Mouse (Mus musculus): ENCODE results near the gene Zfpm1.

Zfpm1 gene

DNA sequence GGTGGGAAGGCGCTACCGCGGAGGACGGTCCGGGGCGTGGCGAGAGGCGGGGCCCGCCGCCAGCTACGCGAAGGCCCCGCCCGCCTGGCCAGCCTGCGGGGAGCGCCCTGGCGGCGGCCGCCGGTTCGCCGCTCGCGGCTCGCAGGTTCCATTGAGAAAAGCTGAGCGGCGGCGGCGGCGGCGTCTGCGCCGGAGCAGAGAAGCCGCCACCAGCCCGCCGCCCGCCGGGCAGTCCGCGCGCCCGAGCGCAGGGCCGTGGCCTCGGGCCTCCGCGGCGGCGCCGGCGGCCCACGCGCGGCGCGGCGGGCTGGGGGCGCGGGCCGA, at the start of gene Zfpm1:
Zfpm1 (plus strand) TSS at position 107 of the 324 bp plus-strand sequence.
- DNase-seq, result no peak

DNA sequence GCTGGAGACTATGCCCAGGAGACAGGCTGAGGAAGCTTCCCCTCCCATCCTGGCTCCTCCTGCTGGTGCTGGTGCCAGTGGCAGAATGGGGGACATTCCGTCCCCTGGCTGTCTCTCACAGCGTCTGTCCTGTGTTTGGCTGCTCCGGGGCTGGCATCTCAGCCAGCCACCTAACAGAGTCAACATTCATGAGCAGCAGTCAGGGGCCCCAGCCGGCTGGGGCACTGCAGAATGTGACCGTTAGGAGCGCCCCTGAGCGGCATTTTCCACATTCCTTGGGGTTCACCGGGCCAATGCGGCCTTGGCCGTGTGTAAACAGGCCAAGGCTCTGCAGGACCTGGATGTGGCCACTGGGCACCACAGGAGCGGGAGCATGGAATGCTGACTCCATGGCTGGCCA, 47.9 kb upstream of the Zfpm1 start:
- DNase-seq, result peak; percentile 19

DNA sequence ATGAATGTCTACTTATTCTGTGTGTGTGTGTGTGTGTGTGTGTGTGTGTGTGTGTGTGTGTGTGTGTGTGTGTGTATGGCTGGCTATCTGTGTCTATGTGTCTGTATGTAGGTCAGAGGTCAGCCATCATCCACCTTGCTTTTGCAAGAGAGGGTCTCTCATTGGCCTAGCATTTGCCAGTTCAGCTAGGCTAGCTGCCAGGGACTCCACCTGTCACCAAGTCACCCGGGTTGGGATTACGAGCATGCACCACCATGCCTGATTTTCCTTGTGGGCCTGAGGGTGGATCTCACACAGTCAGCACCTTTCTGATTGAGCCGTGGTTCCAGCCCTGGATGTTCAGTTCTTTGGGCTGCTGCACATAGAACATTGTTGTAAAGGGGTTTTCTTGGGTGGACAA, 45.4 kb upstream of the Zfpm1 start:
- no peak for DNase-seq

DNA sequence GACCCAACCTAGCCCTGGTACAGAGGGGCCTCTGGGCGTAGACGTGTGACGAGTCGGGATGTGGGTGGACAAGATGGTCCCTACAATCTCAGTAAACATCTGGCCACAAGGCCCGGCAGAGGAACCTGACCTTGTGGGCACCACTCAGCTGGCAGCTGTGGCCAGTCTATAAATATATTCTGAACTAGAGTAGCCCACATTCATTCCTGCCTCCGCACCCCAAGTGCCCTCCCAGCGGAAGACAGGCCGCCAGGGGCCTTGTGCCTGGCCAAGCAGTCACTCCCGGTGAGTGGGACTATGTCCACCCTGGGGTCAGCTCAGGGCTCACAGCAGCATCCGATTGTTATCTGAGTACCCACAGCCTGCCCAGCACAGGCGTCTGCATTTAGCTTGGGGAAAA, 43.7 kb upstream of the Zfpm1 start:
- DNase-seq, result no peak

DNA sequence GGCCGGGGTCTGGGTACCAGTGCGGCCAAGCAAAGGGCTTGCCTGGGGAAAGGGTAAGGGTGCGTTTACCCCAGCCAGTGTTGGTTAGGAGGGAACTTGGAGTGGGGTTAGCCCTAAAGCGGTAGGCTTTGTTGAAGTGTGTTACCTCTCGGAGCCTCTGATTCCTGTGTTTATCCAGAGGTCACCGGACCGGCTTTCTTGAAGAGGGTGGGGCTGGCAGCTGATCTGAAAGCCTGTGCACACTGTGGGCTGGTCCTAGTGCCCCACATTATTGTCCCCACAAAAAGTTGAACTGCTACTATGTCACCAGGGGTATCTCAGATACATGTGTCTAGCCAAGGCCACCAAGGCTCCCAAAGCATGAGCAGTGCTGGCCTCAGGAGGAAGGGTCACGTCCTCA, 43.2 kb upstream of the Zfpm1 start:
- DNase-seq, result no peak

DNA sequence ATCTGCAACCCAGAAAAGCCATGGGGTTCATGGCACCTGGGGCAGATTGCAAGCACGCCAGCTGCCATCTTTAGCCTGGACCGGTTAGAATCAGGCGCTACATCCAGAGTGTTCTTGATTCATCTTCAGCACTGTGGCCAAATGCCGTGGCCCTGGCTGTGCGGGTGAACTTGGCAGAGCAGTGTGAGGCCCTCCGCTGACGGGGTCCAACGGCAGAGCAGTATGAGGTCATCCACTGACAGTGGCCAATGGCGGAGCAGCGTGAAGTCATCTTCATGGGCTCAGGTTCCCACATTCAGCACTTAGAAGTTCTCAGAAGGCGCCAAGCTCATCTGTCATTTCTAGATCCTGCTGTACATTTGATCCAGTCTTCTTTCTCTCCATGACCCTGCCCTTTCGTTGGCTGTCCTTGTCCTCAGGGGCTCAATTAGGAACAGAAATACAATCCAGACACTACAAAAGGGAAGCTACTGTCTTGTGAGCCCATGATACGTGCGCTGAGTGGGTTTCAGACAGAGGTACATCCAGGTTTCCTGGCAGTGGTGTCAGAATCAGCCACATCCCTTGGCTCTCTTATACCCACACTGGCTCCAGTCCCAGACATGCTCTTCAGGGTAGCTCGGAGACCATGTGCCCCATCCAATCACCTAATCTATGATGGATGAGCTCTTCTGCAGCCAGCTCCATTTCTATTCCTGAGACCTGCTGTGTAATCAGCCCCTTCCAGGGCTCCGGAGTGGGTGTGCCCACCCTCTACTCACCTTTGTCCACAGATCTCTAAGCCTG, 41.5 kb upstream of the Zfpm1 start:
- DNase-seq, result no peak

DNA sequence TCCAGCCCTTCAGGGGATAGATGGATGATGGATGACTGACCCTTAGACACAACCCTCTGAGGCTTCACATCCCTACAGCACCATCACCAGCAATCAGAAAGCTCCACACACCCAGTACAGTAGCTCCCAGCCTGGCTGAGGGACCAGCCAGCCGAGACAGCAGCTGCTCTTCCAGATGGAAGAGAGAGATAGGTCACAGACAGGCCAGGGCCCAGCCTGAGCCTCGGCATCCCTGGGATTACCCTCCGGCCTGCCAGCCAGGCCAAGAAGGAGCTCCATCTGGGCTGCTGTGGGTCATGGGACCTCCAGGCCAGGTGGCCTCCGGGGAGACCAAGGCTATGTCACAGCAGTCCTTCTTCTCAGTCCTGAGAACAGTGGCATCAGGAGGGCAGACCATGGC, 38.6 kb upstream of the Zfpm1 start:
- no peak for DNase-seq

DNA sequence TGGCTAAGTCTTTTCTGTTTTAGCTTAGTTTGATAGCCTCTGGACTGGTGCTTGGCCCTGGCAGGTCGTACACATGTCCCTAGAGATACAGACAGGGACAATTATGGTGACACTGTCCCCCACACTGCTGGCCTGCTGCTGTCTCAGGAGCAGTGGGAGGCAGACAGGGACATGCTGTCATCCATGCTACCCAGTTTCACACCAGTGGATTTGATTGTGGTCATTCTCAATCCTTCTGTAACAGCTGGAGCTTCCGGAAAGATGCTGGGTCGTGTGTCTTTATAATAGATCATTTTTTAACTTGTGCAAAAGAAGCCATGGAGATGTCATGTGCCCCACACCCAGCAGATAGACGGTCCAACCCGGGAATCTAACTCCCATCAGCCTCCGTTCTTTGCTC, 36.8 kb upstream of the Zfpm1 start:
- no peak for DNase-seq

DNA sequence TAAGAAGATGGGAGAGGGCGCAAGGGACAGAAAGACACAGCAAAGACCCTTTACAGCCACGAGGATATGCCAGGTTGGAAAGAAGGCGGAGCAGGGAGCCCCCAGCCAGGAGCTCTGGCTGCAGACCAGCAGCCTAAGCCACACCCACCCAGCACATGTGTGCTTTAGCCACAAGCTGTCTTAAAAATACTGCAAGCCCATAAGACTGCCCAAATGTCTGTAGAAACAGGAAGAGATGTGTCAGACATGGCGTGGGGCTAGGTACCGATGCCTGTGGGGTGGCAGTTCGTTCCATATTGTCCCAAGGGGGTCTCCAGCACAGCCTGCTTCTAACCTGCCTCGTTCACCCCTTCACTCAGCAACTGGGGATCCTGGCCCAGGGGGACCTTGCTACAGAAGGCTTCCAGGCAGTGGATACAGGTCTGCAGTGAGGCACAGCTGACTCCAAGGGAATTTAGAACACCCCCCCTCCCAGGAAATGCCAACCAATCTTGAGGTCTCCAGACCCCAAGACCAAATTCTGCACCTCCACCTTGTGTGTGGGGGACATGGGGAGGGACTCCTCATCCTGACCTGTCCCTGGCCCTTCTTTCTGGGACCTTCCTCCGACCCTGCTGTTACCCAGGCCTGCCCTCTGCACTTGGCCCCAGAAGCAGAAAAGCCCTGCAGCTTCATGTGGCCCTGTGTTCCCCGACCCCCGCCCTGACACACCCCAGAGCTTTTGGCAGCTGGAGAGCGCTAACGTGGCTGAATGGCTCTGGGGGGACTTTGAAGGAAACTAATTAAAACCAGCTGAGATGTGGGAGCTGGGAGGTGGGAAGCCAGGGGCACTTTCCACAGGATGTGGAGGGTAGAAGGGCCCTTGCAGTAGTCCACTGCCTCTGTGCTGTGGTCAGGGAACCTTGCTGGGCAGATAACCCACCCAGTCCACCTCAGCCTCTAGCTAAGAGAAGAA, 35.4 kb upstream of the Zfpm1 start:
- DNase-seq, result no peak

DNA sequence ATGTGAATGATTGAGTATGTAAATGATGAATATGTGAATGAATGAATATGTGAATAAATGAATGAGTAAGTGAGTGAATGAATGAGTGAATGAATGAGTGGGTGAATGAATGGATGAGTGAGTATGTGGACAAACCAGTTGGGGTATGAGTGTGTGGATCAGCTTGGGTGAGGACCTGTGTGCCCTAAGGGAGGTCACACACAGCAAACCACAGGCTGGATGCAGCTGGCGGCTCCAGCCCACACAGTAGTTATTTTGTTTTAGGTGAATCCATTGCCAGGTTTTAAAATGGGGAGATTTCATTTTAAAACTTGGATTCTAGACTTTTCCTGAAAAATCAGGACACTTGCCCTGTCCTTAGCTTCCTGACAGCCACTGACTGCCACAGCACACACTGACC, 30.2 kb upstream of the Zfpm1 start:
- no peak for DNase-seq

DNA sequence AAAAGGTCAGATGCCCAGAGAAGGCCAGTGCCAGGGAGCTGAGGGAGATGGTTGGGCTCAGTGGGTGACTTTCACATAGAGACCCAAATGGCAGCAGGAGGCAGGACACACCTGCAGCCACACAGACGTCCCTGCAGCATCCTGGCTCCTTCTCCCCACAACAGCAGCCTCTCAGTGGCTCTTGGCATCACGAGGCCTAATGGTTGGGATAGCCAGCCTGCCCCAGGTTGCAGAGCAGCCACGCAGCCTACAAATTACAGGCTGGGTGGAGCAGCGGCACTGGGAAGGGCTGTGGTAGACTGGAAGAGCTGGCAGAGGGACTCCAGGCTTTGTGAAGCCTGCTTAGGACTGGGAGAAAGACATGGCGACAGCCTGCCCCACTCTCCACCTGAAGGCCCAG, 29.6 kb upstream of the Zfpm1 start:
- no peak for DNase-seq

DNA sequence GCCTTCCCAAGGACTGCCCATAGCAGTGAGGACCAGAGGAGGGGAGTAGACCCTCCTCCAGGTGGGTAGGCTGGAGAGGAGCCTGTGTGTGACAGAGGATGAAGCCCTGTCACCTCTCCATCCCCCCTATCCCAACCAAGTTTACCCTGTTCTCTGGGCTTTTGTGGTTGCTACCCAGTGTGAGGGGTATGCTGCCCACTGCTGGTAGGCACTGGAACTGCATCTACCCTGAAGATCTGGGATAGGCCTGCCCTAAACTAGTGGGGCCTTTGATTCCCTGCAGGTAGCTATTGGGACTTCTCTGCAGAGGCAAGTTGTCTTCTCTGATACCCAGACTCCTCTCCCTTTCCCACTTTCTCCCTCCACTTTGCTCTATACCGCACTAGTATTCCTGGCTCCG, 22.6 kb upstream of the Zfpm1 start:
- peak; percentile 77 for DNase-seq

DNA sequence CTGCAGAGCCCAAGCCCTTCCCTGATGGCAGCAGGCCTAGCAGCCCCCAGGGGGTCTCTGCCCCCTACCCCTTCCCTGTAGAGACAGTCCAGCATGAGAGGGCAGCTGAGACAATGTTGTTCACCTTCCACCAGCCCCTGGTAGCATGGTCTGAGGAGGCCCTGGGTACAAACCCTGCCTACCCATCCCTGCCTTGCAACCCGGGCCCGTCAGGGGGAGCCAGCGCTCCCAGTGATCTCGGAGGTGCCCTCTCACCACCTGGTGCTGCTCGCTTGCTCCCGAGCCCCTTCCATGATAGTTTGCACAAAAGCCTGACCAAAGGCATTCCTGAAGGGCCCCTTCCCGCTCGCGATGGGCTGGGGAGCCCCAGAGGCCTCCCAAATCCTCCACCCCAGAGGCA, 21.2 kb upstream of the Zfpm1 start:
- DNase-seq, result no peak

DNA sequence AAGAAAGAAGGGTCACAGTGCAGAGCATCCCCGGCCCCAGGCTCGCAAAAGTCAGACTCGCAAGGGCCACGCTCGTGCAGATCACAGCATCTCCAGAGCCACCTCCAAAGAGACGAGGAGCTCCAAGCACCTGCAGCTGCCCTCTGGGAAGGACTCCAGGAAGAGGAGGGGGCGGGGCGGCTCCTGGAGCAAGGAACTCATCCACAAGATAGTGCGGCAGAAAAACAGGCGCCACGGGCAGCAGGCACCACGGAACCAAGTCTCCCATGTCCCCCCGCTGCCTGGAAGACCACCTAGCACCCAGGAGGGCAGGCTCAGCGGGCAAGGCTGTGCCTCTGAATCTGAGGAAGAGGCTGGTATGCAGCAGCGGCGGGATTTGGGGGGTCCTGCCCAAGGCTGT, 19.1 kb upstream of the Zfpm1 start:
- DNase-seq, result no peak

DNA sequence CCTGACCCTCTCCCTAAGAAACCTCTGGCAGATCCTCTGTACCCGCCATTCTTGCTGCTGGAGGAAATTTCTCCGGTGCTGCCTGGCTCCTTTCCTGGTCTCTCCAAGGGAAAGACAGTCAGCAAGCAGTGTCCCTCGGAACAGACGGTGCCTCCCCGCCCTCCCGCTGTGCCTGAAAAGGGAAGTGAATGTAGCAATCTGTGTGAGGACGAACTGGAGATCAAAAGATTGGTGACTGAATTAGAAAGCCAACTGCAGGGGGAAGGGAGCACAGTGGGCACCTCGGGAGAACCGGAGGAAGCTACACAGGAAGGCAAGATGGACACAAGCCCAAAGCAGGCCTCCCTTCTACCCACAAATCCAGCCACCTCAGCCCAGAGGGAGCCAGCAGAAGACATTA, 17.7 kb upstream of the Zfpm1 start:
- no peak for DNase-seq

DNA sequence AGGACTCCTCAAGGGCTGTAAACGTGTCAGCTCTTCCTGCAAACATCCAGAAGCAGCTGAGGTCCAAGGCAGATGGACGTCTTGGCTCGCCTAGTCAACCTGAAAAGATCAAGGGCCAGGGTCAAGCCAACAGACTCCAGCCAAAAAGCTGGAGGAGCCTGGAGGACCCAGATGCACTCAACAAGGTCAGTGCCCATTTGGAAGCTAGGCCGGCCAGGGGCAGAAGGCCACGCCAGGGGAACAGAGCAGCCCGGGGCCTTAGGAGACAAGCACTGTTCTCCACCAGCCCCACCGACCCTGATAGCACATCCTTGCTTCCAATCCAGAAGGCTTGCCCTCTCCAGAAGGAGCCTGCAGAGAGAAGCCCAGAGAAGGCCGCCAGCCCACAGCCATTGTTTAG, 16.4 kb upstream of the Zfpm1 start:
- DNase-seq, result no peak

DNA sequence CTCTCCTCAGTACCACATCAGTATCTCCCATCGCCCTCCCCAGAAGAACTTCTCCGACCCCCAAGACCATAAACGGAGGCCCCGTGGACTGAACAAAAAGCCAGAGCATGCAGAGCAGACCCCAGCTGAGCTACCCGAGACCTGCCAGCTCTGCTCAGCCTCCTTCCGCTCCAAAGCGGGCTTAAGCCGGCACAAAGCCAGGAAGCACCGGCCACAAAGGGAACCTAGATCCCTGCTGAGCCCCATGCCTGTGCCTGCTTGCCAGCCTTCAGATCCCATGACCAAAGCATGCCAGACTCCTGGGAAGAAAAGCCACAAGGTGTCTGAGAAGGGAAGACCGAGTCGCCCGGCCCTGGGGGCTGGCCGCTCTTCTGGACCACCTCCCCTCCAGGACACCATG, 15.1 kb upstream of the Zfpm1 start:
- DNase-seq, result no peak

DNA sequence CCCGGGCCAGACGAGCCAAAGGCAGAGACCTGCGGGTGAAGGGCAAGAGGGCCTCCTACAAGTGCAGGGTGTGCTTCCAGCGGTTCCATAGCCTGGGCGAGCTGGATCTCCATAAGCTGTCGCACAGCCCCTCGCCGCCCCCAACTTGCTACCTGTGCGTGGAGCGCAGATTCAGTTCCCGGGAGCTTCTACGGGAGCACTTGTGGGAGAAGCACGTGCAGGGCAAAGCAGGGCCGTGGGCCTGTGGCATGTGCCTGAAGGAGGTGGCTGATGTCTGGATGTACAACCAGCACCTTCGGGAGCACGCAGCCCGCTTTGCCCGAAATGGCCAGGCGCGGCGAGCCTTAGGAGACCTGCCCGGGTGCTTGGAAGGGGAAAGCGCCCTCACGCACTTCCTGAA, 13.1 kb upstream of the Zfpm1 start:
- DNase-seq, result no peak

DNA sequence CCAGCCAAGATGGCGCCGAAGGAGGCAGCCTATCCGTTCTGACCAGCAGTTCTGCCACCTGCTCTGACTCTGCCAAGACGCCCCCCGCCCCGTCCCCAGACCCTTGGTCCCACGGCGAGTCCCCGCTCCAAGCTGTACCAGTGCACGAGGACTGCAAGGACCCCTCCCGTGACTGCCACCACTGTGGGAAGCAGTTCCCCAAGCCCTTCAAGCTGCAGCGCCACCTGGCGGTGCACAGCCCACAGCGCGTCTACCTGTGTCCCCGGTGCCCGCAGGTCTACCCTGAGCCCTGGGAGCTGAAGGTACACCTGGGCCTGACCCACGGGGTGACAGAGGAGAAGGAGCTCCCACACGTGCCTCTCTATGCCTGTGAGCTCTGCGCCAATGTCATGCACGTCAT, 12.5 kb upstream of the Zfpm1 start:
- peak; percentile 87 for DNase-seq

DNA sequence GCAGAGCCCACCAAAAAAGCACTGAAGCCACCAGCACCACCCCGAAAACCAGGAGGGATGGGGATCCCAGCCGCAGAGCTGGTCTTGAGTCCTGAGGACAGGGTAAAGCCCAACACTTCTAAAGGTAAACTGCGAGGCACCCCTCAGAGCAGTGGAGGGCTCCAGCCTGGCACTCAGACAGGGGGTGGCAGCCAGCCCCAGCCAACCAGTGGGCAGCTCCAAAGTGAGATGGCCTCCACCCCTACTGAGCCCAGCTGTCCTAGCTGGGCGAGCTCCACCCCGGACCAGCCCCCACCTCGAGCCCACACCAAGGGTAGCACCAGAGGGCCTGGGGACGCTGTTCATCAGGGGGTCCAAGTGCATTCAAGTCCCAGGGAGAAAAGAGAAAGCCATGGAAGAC, 11.4 kb upstream of the Zfpm1 start:
- no peak for DNase-seq

DNA sequence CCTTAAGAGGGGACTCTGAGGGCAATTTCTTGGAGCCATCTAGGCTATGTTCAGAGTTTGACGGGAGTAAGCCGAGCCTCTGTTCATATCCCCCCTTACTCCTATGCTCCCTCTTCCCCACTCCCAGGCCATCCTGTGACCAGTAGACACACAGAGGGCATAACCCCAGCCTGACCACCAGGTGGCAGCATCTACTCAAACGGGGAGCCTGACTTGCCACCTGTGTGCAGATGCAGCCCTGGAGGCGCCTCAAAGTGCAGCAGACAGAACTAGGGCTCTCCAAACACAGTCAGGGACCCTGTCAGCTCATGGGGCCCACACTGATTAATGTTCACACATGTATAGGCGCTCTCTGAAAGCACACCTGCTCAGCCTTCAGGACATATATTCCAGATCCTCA, 8.8 kb upstream of the Zfpm1 start:
- peak; percentile 91 for DNase-seq

DNA sequence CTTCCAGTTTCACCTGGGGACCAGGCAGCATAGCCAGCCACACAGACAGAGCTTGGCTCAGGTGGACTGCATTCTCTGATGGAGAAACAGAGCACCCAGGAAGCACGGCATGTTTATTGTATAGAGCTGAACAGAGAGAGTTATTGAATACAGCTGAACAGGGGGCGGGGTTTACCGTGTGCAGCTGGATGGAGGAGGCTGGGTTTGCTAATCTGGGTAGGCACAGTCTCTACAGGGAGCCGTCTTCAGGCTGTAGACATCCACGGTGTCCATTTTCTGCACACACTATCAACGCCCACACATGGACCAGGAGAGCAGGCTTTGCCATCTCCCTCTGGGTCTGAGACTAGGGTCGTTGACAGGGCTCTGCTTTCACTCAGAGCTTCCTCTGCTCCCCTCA, 8.1 kb upstream of the Zfpm1 start:
- DNase-seq, result peak; percentile 78

DNA sequence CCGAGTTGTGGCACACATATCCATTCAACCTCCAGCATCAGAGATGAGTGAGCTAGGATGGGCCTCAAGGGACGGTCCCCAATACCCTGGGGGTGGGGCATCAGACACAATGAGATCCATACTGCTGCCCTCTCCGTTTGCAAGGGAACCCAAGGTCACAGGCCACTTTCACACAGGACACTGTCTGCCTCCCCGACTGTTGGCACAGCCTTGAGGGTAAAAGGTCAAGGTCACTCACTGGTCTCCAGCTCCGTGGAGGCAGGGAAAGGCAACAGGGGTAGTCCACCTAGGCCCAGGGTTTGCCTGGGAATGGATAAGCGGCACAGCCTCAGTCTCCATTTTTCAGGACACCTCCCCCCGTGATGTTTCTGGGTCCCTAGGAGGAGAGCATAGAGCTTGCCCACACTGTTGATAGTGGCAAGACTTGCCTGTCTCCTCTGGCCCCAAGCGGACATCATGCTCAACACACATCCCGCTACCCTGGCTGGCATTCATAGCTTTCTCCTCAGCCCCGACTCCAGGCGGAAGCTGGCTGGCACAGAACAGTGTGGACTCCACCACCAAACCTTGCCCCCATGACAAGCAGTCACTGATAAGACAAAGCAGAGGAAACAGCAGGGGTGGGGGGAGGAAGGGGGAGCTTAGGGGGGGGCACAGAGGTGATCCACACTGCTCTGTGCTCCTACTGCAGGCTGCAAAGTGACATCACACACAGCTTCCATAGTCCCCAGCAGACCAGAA, 7.1 kb upstream of the Zfpm1 start:
- no peak for DNase-seq

DNA sequence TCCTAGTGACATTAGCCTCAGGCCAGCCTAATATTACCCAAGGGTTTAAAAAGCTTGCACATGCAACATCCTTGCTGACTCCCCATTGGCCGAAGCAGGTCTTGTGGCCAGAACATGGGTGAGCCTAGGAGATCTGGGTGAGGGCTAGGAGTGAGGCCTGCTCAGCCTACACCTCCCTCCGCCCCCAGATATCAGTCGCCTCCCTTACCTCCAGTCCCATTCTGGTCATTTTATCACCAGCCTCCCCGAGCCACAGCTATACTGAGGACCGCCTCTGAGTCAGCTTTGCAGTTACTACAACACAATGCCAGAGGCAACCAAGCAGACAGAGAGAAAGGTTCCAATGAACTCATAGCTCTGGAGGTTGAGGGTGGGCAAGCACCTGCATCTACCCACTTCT, 5.6 kb upstream of the Zfpm1 start:
- peak; percentile 72 for DNase-seq
